Mouse (Mus musculus): ENCODE results near the gene Trpm2. TPM values are rescaled to one million over a fixed set of nuclear protein-coding genes. Genes with fewer than 3 reads are reported as not detected.
A peak's percentile ranks its signal among the peaks of the same experiment; 100 is the strongest.
"Not testable (repeated sequence)": the region's sequence is repeated elsewhere in the genome, so short reads cannot be mapped to it uniquely, and the experiment has no call there.

Gene Trpm2
- total RNA-seq, 1 experiment from 2014 or later, result 2.7 TPM

DNA sequence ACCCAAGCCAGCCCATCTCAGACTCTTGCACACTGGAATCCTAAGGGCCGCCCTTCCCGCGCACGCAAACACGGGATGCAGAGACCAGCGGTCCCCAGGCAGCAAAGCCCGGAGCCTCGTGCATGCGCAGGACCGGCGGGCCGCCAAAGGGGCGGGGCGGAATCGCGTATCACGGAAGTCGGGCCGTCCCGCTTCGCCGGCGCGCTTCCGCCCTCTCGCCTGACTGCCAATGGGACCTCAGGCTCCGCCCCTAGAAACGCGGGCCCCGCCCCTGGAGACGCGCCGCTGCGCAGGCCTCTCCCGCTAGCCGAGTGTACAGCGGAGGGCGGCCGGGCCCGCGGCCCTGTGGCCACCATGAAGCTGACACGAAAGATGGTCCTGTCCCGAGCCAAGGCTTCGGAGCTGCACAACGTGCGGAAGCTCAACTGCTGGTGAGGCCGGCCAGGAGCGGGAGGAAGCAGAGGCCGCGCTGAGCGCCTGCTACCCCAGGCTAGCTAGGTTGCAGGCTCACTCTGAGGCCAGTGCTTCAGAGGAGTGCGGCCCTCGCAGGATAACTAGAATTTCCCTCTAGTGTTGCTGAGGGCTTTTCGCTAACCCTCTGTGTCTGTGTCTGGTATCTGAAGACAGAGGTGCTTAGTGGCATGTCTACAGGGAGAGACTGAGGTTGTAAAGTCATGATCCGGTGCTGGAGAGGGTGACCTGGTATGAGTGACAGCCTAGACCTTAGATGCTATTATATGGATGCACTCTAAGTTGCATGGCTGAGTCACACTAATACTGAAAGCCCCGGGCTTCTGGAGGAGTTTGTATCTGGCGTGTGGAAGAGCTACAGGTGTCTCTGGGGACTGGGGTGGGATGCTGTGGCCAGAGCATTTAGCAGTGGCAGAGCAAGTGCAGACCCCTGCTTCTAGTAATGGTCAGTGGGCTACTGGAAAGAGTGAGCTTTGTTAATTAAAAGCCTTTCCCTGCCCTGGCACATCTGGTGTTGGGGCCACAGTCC, 8.3 kb upstream of the Trpm2 start, which contains the start of gene 1810043G02Rik:
TSS of gene 1810043G02Rik (plus strand) at position 174 of the 1,000 bp plus-strand sequence.
- peak; percentile 100 for DNase-seq

- peak; percentile 34 for DNase-seq
Measured at GRCm38 (mm10) chr10:77976458-77977150, 6.2 kb upstream of the Trpm2 start.

- DNase-seq, result no peak
Measured at GRCm38 (mm10) chr10:77975653-77976052, 5.3 kb upstream of the Trpm2 start.

DNA sequence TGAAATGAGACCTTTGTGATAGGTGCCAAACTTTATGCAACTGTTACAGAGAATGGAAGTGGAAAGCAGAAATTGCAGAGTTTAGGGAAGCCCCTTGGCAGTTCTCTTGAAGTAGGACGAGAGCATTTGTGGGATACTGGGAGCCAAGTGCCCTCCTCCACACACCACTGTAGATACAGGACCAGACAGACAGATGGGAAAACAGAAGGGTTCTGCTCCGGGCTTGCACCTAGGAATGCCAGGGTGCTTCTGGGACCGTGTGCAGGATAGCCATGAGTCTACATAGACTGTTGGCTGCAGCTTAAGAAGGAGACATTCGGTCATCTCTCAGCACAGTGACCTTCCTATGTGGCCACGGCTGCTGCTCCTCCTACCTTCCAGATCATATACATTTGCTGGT, 4.4 kb upstream of the Trpm2 start:
- DNase-seq, result no peak

GRCm38 (mm10) chr10:77974323-77974722, 4.0 kb upstream of the Trpm2 start:
- DNase-seq, result no peak

GRCm38 (mm10) chr10:77971709-77972553, 1.6 kb upstream of the Trpm2 start:
- no peak for DNase-seq

- no peak for DNase-seq
Measured at GRCm38 (mm10) chr10:77971191-77971590, 828 bp upstream of the Trpm2 start.

DNA sequence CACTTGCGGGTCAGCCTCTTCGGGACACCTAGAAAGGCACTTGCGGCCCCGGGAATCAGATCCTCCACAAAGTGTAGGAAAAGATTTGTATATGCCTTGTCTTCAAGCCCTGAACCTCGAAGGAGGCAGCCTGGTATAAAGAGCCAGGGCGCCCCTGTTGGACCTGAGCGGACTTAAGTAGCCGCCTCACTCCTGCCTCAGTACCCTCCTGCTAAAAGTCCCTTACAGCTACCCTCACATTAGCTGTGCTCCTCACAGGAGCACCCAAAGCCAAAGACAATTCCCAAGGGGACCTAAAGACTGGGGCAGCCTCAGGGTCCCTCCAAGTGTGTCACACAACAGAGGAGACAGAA, 414 bp downstream of the Trpm2 start:
- DNase-seq, result no peak

DNA sequence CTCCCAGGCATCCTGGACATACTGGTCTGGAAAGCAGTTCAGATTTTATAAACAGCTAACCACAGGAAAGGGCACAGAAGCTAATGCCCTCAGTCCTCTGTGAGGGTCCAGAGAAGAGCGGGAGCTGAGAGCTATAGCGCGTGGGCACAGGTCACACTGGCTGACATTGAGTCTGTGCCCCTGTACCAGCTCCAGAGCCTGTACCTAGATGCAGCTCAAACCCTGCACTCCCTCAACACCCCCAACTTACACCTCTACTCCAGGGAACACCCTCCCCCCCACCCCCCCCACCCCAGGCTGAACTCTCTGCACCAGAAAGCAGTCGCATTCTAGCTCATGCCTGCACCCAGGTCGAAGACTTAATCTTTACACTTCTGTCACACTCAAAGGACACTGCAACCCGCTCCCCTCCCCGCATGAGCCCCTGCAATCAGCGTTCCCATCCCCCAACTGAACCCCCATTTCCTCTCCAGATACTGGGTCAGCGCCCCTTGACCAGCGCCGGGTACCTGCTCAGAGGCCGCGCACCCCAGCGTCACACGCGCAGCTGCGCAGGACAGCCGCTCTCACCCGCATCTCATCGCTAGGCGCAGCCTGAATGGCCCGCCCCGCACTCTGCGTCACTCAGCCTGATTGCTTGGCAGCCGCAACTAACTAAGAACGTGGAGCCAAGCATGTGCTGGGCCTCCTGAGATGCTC, 940 bp downstream of the Trpm2 start:
- peak; percentile 56 for DNase-seq

GRCm38 (mm10) chr10:77963971-77964370, 6.4 kb downstream of the Trpm2 start:
- DNase-seq, result no peak

- DNase-seq, result no peak
Measured at GRCm38 (mm10) chr10:77962725-77963124, 7.6 kb downstream of the Trpm2 start.

DNA sequence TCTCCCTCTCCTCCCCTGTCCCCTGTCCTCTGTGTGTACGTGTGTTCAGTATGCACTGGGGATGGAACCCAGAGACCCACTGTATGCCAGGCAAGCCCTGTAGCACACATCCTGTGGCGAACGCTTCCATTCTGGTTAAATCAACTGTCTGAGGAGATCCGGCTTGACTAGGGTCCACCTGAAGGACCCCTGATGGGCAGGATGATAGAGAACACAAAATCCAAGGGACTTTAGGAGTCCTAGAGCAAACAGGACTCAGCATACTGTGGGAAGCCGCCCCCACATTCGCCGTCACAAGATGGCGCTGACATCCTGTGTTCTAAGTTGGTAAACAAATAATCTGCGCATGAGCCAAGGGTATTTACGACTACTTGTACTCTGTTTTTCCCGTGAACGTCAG, 19.9 kb downstream of the Trpm2 start:
- not testable (repeated sequence) for DNase-seq

DNA sequence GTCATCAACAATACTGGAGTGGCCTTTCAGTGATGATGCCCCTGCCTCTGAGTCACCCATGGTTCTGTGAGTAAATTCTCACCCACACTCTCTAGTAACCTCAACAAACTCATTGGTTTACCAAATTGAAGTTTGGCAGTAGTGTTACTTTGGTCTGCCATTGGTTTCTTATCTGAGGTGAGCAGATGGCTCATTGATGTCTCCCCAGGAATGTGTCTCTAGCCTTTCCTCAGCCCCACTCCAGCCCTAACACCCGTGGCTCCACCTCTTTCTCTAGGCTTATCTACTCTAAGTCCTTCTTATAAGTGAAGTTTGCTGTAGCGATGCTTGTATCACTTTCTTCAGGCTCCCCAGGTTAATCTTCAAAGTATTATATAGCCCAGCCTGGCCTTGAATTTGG, 30.7 kb downstream of the Trpm2 start:
- DNase-seq, result no peak

- DNase-seq, result no peak
Measured at GRCm38 (mm10) chr10:77927375-77927774, 43.0 kb downstream of the Trpm2 start.

DNA sequence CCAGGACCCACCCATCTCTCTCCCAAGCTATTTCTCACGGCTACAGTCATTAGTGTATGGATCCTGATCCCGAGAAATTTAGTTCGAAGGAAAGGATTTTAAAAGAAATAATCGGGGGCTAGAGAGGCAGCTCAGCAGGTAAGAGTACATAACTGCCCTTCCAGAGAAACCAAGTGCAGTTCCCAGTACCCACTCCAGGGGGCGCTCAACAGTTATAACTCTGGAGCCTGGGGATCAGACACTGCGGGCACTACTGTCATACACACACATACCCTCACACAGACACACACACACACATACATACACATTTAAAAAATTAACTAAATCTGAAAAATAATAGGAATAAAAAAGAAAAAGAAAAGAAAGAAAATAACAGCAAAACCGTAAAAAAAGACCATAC, 44.2 kb downstream of the Trpm2 start:
- DNase-seq, result peak; percentile 59

DNA sequence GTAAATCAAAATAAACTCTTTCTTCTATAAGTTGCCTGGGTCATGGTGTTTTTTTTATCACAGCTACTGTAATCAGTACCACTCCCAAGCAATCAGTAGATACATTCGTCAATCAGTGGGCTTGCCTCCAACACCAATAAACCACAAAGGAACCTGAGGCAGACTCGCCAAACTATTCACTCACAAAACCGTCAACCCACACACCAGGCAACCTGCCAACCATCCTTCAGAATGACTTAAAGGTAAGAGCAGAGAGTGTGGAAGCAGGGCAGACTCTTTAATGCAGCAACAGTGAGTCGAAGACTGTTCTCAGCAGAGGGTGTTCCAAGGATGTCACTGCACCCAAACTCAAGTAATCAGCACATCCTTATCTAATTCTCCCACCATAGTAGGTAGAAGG, 47.7 kb downstream of the Trpm2 start:
- DNase-seq, result no peak

DNA sequence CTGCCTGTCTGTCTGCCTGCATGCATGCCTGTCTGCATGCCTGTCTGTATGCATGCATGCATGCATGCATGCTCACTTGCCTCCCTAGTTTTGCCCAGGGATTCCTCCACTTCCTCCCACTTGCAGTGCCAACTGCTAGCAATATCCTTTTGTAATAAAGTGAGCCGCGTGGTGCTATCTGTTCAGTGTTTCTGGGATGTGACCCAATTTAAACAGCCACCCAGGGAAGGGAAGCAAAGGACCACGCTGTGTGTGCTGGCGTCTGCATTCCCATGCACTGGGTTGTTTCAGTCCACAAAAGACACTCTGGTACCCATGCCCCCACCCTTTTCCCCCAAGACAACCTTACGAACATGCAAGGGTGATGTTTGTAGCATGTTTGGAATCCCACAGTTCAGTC, 49.4 kb downstream of the Trpm2 start:
- no peak for DNase-seq

DNA sequence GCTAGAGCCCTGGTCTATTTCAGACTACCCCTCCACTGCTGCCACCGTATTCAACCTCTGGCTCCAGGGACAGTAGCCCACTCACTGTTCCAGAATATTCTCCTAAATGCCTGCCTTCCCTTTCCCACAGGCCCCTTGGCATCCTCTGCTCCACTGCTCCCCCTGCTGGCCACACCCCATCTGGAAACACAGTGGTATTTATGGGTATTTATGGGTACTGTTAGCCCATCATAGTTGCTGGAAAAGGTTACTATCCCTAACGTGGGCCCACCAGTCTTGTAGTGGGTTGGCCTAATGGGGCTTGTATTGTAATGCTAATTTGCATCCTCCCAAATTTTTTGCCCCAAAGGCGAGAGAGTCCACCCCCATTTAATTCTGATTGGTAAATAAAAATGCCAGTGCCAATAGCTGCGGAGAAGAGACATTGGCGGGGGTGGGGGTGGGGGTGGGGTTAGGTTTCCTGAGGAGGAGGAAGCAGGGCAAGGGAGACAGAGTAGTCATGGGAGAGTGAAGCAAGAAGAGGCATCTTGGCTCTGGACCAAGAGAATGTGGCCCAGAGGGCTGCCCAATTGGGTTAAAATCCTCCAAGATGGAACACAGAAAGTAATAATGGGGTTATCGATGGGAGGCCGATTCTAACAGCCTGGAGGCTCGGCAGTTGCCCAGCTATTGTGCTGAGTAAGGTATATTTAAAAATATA, 53.6 kb downstream of the Trpm2 start:
- peak; percentile 80 for DNase-seq

DNA sequence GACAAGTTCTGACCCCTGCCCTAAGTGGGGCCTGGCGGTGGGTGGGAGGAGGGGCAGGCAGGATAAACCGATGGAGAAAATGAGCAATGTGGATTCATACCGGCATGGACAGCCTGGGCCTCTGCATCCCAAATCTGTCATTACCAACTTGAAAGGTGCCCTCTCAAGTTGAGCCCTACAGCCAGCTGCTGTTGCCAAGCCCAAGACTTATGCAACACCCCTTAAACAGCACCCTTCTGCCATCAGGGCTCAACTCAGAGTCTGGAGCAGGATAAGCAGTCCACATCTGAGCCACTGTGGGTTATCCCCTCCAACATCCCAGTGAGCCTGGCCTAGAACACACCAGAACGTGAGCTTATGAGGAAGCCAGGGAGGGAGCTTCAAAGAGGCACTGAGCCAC, 57.1 kb downstream of the Trpm2 start:
- DNase-seq, result no peak

DNA sequence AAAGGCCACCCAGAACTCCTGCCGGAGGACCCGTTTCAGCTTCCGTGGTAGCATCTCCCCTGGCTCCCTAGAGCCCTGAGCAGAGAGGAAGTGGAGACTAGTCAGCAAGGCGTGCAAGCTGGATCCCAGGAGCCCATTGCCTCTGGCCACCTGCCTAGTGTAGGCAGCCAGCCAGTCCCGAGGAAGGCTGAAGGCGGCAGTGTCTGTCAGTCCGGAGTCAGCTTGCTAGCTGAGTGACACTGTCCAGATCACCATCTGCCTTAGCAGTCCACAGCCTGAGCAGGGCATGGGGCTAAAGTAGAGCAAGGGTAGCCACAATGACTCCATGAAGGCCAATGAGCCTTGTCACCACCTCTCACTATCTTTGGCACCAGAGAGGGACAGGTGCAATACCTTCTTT, 57.8 kb downstream of the Trpm2 start:
- DNase-seq, result peak; percentile 39

Measured in adrenal gland, postnatal 25 days (tissue).